Mouse (Mus musculus): ENCODE data around the gene Ndufb7.
"Not testable (repeated sequence)": the region's sequence is repeated elsewhere in the genome, so short reads cannot be mapped to it uniquely, and the experiment has no call there.

Gene Ndufb7

DNA sequence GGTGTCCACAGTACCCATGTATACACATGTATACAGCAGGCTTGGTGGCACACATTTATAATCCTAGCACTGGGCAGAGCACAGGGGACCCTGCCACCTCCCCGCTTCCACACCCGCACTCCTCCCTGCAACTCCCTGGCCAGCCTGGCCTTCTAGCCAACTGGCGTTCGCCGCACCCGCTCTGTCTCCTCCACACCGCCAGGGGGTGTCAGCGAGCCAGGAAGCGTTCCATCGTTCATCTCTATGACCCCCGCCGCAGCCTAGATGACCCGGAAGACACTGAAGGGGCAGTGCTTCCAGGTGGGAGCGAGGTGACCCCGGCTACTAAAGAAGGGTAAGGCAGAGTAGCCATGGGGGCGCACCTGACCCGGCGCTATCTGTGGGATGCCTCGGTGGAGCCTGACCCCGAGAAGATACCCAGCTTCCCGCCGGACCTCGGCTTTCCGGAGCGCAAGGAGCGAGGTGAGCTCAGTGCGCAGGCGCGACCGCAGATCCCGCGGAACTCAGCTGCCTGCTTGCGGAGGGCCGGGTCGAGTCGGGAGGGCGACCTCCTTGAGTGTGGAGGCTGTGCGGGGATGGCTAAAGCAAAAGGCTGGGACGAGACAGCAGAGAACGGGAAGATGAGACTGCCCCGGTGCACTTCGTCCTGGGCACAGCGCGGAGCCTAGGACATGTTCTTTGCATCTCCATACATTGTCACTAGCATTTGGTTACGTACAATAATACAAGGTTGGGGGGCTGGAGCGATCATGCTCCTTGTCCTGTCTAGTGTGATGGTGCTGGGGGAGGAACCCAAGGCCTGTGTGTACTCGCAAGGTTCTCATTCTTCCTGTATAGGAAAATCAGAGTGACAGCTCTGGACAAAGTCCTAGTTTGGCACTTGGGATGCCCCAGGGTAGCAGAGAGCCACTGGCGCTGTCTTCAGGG is at the start of gene Ndufb7:
TSS of gene Ndufb7 (plus strand) at position 203 of the 927 bp plus-strand sequence.
- peak; percentile 91 for DNase-seq (ENCODE audit: low read depth, low spot score)

DNA sequence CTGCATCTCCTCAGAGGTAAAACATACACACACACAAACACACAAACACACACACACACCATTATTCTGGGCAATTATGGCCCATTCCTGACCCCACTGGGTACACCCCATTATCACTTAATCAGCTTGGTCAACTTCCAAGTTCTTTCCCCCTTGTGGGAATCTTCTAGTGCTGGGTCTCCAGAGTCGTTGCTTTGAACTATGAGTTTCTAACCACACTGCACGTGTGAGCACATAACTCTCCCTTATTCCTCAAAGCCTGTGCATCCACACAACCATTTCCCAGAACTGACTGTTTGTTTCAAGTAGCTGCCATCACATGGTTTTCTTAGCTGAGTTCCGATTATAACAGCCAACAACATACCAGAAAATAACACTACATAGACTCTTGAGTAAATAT is 46.0 kb upstream of the Ndufb7 start:
- DNase-seq (ENCODE audit: low read depth, low spot score), result no peak

DNA sequence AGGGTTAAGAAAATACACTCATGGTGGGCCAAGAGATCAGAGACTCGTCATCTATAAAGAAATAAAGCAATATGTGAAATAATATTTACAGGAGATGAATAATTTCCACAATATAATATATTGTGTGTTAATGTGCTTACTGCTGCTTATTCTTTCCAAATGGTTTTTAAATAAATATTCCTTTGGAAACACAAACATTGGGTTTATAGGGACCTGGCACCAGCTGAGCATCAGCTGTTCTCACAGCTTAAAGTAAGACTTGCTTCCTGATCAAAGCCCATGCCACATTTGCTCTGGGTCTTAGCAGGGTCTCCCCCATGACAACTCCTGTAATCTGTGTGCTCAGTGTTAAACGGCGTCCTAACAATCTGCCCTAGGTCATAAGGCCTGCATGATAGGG is 45.6 kb upstream of the Ndufb7 start:
- not testable (repeated sequence) for DNase-seq (ENCODE audit: low read depth, low spot score)

DNA sequence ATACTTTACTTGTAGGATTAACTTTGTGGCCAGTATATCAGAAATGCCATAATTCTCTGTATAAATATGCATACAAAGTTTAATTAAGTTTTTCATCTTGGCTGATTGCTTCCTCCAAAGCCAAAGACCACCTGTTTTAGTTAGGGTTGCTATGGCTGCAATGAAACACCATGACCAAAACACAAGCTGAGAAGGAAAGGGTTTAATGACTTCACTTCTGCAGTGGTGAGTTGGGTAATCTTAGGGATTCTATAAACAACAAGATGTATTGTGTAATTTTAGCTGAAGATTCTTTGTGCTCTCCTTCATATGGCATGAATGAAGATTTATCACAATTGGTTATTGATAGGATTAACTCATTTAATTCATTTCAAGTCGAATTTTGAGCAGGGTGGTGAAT is 45.2 kb upstream of the Ndufb7 start:
- no peak for DNase-seq (ENCODE audit: low read depth, low spot score)

DNA sequence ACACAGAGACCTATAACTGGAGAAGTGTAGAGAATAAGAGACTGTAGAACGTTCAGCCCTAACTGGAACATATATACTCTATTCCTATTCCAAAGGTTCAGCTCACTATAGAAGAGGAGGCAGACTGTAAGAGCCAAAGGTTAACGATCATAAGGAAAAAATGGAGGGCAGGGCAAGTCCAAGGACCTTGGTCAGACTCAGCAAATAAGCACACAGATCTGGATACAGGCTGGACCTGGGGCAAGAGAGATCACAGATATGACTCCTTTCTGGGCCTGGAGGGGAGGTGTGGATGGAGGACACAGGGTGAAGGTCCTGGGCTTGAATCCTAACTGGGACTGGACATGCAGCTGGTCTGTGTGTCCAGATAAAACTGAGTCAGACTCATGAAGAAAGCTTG is 31.7 kb upstream of the Ndufb7 start:
- no peak for DNase-seq (ENCODE audit: low read depth, low spot score)

DNA sequence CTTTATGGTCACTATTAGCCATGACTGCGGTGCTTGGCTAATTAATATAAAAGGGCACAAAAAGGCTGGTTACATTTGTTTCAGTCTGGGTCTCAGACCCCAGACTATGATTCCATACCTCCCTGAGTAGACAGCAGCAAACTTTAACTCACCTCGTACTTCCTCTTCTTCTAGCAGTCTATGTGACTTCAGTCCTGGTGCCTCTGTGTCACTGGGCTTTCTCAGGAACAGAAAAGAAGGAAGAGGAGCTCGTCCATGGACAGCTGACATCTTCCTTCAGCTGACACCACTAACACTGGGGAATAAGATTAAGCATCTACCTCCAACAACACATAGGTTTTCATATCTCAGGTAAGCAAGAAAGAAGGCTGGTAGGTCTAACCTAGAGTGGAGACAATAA is 30.7 kb upstream of the Ndufb7 start, which contains the start of gene Olfr370:
TSS of gene Olfr370 (plus strand) at position 45 of the 400 bp plus-strand sequence.
- DNase-seq (ENCODE audit: low read depth, low spot score), result no peak

DNA sequence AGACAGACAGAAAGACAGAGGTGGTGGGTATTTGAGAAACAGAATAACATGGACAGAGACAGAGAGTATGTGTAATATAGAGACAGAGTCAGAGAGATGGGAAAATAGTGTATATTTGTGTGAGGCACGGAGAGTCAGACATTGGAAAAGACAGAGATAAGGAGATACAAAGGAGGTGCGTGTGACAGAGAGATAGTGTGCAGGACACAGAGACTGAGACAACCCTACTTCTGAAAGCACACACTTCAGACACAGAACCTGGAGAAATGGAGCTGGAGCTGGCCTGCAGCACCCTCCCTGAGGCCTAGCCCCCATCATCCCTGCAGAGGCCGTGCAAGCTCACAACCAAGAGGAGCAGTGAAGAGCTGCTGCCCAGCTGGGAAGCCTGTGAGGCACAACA is 3.8 kb upstream of the Ndufb7 start:
- no peak for DNase-seq (ENCODE audit: low read depth, low spot score)

DNA sequence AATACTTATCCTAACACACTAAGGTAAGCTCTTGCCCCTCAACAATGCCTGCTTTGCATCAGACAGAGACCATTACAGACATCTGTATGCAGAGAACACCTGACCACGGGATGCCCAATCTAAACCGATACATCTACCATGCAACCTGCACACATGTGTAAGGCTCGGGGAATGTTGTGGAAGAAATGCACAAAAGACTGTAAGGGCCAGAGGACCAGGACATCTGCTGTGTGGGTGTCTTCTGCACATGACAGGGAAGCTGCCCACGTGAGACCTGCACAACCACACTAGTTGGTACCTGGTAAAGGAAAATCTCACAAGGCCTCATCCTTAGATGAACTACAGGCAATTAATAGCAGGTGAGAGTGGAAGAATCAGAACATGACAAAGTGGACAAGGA is 3.2 kb upstream of the Ndufb7 start:
- DNase-seq (ENCODE audit: low read depth, low spot score), result no peak

DNA sequence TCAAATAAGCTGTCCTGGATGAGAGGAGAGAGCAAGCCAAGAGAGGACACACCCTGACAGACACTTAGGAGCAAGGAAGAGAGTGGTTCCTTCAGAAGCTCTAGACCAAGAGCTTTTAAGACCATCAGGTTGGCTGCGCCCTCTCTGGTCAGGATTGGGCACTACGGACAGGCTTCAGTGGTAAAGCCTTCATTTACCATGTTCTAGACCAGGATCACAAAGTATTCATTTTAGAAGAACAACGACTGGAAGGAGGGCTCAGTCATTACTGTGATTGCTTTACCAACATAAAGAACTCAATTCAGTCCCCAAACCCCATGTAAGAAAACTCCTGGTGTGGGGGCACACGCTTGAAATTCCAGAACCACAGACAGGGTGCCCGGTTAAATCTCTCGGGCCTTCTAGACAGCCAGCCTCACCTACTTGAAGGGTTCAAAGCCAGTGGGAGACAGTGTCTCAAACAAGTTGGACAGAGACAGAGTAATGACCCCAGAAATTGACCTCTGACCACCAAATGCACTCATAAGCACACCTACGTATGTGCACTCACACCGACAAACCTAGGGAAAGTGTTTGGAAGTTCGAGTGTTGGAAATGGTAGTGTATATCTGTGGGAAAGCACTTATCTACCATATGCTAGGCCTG is 618 bp upstream of the Ndufb7 start:
- DNase-seq (ENCODE audit: low read depth, low spot score), result no peak

DNA sequence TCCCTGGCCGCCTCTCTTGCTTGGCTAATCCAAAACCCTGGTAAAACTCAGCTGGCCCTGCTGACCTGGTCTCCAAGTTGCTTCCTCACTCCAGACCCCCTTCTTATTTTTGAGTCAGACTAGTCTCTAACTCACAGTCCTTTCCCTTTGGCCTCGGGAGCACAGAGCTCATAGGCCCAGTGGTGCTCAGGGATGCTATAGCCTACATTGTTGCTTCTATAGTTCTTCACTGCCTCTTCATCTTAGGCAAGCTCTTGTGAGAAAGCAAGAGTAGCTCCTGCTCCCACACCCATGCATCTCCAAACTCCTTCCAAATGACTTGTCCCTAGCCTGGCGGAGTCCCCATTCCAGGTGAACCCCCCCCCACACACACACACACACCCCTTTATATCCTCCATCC is 1.2 kb downstream of the Ndufb7 start:
- no peak for DNase-seq (ENCODE audit: low read depth, low spot score)

DNA sequence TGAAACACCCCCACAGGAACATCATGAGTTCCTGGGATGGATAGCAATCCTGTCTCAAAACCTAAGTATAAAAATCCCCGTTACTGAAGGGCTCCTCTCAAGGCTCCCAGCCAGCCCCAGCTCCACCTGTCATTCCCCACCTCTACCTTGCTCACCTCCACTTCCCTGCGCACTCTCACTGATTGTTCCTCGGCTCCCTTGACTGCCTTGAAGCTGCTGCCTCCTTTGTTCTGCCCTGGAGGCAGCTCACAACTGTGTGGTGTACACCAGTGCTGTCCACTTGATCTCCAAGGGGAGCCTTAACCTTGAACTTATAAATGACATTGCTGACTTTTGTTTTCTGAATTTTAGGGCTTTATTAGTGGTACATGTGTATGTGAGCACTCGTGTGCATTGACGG is 1.7 kb downstream of the Ndufb7 start:
- no peak for DNase-seq (ENCODE audit: low read depth, low spot score)

DNA sequence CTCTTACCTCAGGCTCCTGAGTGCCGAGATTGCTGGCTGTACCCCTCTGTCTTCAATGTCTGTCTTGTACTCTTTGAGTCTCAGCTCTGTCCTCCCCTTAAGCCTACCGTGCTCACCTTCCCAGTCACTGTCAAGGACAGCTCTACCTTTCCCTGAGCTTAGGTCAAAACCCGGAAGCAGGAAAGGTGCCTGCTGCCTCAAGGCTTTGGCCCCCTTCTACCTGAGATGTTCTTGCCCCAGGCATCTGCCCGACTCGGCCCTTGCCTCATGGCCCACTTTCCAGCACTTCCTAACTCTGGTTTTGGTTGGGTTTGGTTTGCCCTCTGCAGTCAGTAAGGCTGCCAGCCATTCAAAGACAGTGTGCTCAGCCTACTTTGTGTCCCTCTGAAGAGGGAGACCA is 2.3 kb downstream of the Ndufb7 start:
- no peak for DNase-seq (ENCODE audit: low read depth, low spot score)

DNA sequence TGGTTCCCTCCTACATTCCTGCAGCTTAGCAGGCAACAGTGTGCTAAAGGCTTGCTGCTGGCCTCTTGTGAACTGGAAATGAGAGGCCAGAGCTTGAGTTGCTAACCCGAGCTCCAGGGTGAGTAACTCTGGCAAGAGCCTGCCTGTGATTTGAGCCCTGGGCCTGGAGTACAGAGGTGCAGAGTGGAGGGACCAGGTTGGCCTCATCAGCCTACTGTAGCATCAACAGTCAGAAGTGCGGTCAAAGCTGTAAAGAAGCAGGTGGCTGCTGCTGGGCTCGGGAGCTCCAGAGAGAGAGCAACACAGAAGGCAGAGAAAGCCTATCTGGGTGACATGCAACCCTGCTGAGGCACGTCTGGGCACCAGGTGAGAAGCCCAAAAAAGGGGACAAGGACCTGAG is 2.7 kb downstream of the Ndufb7 start:
- no peak for DNase-seq (ENCODE audit: low read depth, low spot score)

DNA sequence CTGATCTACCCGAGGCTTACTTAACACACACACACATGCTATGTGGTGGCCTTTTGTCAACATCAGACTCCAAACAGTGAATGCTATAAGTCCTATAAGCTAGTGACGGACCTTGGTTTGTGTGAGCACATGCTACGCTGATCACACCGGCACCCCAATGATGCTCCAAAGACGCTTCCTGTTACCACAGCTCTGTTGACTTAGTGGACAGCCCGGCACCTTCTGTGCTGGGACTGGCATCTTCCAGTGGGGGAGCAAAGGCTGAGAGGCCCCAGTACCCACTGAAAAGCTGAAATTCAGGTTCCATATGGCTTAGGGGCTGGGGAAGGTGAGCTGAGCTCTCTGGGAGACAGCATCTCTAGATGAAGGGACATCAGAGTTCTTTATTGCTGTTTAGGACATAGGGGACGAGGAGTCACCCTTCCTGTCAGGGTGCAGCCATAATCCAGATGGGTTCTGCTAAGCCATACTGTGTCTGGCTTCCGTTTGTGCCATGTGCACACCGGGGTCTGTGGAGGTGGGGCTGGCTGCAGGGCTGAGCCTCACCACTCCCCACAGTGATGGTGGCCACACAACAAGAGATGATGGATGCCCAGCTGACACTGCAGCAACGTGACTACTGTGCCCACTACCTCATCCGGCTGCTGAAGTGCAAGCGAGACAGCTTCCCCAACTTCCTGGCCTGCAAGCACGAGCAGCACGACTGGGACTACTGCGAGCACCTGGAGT is 4.0 kb downstream of the Ndufb7 start:
- DNase-seq (ENCODE audit: low read depth, low spot score), result no peak

DNA sequence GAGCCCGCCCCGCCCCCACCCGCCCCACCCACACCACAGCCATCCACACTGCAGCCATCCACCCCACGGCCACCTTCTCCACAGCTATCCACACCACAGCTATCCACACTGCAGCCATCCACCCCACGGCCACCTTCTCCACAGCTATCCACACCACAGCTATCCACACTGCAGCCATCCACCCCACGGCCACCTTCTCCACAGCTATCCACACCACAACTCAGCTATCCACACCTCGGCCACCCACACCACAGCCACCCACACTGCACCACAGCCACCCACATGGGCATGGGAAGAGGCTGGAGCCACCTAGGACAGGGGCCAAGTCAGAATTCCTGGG is 4.5 kb downstream of the Ndufb7 start:
- not testable (repeated sequence) for DNase-seq (ENCODE audit: low read depth, low spot score)

DNA sequence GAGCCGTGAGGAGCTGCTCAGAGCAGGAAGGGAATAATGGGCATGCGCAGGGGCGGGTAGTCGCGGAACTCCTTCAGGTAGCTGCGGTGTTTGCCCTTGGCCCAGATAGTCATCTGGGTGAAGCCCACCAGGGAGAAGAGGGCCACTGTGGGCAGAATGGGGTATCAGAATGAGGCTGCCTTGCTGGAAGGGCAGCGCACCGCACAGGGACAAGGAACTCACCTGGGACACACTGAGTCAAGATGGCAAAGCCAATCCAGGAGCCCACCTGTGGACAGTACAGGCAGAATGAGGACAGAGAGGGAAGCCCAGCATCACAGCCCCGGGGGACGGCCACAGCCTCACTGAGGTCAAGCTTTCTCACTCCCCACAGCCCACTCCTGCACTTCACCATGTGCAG is 5.3 kb downstream of the Ndufb7 start:
- DNase-seq (ENCODE audit: low read depth, low spot score), result no peak

DNA sequence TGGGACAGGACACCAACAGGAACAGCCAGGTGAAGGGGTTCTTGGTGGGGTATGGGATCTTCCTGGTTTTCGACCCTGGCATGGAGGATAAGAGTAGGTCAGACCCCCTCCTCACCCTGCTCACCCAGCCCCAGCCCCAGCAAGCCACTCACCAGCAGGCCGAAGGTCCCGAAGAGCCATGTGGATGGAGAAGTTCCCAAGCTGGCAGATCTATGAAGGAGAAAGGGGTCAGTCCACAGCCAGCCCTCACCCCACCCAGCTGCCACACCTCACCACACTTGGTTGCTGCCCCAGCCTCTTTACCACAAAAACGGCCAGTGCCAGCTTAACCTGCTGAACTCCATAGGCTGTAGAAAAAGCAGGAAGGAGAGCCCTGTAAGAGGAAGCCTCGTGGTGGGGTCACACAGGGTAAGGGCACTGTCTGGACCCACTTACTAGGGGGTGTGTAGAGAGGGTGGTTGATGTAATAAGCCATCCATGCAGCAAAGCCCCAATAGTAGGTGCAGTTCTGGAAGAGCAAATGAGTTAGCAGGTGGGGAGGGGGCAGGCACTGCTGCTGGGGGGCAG is 5.9 kb downstream of the Ndufb7 start:
- no peak for DNase-seq (ENCODE audit: low read depth, low spot score)

DNA sequence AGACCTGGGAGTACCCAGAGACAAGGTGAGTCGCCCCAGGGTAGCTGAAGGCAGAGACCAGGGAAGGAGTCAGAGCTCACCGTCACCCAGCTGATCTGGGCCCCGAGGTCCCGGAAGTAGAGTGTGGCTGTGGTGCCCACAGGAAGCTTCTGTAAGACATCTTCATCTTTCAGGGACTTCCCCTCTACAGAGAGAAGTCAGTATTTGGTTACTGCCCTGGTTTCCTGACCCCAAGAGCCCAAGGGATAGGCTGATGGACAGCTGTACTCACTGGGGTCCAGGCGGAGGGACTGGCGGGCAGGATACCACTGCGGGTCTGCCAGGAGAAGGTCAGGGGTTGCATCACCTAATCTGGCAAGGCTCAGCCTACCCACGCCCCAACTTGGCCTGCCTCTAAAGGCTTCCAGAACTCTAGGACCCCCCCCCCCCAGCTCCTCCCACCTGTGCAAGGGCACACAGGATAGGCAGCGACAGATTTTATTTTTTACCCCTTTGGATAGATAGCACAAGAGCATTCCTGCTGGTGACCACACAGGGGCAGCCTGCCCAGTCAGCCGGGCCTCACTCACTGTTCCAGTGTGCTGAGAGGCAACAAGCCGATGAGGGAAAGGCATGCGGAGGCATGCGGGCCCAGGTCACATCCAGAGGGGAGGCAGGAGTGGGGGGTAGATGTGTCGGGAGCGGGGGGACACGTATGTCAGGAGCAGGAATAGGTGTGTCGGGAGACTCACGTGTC is 6.8 kb downstream of the Ndufb7 start:
- peak; percentile 57 for DNase-seq (ENCODE audit: low read depth, low spot score)

DNA sequence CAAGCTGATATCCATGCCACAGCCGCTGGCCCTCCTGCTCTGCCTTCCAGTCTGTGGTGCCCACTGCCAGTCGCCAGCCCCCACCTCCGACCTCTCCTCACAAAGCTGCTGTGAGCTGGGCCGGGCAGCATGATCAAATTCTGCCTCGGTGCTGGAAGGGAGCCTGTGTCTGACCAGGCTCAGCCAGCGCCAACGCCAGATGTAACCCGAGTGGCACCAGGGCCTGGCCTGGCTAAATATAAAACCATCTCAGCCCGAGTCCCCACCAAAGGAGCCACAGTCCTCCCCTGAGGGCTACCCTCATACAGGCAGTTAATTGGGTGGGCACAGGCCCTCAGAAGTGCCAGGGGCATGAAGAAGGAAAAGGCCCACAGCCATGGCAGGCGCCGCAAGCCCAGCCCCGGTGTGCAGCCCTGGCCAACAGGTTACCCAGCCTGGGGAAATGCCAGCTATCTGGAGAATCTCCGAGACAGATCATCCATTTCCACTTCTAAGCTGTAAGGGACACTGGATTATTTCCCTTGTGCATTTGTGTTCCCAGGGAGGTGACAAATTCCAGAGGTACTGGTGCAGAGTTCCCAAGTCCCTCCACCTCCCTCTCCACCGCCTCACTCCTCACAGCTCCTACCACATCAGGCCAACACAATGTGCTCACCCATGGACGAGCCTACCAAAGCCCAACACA is 8.3 kb downstream of the Ndufb7 start:
- peak; percentile 81 for DNase-seq (ENCODE audit: low read depth, low spot score)

DNA sequence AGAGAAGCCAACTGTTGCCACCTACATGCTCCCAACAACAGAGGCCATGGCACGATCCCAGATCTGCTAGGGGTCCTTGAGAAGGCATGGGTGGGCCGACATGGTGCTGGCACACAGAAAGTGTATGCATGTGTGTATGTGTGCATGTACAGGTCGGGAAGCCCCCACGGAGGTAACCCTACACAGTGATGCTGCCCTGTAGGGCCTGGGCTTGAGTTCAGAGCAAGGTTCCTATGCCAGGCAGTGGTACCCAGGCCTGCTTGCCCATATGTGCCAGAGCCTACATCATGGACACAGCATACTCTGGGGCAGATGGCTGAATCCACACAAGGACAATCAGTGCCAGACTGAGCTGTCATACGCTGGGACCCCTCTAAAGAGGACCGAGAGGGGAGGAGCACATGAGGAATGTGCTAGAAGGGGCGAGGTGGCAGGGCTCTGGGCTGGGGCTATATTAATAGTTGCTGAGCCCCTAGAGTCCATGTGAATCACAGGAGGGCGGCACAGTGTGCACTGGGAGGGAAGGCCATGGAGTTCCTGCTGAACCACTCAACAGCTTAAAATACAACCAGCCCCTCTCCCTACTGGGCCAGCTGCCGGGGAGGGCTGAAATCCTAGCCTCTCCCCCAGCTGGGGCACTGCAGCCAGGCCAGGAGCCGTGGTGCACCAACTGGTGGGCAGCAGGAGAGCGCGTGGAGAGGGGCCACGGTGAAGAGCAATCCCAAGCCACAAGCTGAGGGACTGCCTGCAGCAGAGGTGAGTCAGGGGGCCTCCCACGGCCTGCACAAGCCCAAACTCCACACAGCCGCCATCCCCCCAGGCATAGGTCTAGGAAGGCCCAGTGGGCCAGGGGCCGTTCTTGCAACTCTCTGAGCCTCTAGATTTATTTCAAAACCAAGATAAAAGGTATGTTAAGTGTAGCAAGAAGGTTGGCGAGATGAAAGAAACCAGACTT is 9.4 kb downstream of the Ndufb7 start:
- DNase-seq (ENCODE audit: low read depth, low spot score), result peak; percentile 89
